Mouse (Mus musculus) spleen, adult 2 months (tissue): ENCODE results near the gene Evi2. TPM values are rescaled to one million over a fixed set of nuclear protein-coding genes. Genes with fewer than 3 reads are reported as not detected.

Source experiments
- DNase-seq, 2 experiments: peaks; one replicate each; pipeline versions ENCODE4 v3.0.0 to v3.0.0-alpha.2; 2012 to 2021; ENCODE audit warnings: low spot score in 2 of 2, low read depth in 1 of 2
- H3K27ac ChIP-seq: fragments of 200-500 bp; 2 replicates; pipeline ENCODE4 v1.5.1; 2012; ENCODE audit warnings: low read length, inconsistent platforms; ENCODE audit not compliant: insufficient read depth
- H3K27me3 ChIP-seq: fragments of 200-500 bp; 2 replicates; pipeline ENCODE4 v1.6.1; 2012; ENCODE audit warnings: mild to moderate bottlenecking, moderate library complexity, low read length, inconsistent platforms; ENCODE audit not compliant: control insufficient read depth, insufficient read depth
- H3K36me3 ChIP-seq: fragments of 200-500 bp; 2 replicates; pipeline ENCODE4 v1.6.1; 2012; ENCODE audit warnings: mild to moderate bottlenecking, low read length, inconsistent platforms; ENCODE audit not compliant: control insufficient read depth, insufficient read depth
- H3K4me1 ChIP-seq: fragments of 200-500 bp; 2 replicates; pipeline ENCODE4 v1.6.1; 2011; ENCODE audit warnings: inconsistent platforms; ENCODE audit not compliant: control insufficient read depth, insufficient read depth, insufficient read length
- H3K4me3 ChIP-seq: fragments of 200-500 bp; 2 replicates; pipeline ENCODE4 v1.5.1; 2011; ENCODE audit warnings: mild to moderate bottlenecking, inconsistent platforms; ENCODE audit not compliant: insufficient read depth, insufficient read length; ENCODE audit errors: extremely low read depth
- CTCF ChIP-seq: fragments of 200-500 bp; IDR thresholded peaks from 2 replicates; pipeline ENCODE4 v1.5.1; 2011; ENCODE audit warnings: mild to moderate bottlenecking, inconsistent platforms; ENCODE audit not compliant: insufficient read depth, insufficient read length, insufficient replicate concordance; ENCODE audit errors: extremely low read depth
- POLR2A ChIP-seq: fragments of 200-500 bp; IDR thresholded peaks from 2 replicates; pipeline ENCODE4 v1.6.1; 2011; ENCODE audit warnings: low read depth, low read length, inconsistent platforms
- WGBS: fragments of 180-500 bp; shearing (Covaris S2); methylation state at CpG from one replicate; pipeline ENCODE4 v1.1.7; 2018; 5-methylcytosine and 5-hydroxymethylcytosine counted together
- polyA plus RNA-seq: library from polyadenylated mRNA; depleted of rRNA; stranded (reverse); fragments of >200 nt; gene quantifications from 2 replicates; pipeline ENCODE4 v1.2.3, GENCODE M21; 2012; rRNA removed

Evi2 gene
- polyA plus RNA-seq, 1 experiment = 12.2 TPM

- no peaks in the 10 kb centered on the region for H3K4me1 ChIP-seq
- TF ChIP-seq POLR2A (no peak), CTCF (no peak)
- no peaks in the 10 kb centered on the region for H3K27me3 ChIP-seq
- no peak within 1 kb of the TSS for H3K4me3 ChIP-seq
- DNase-seq = no peak
- 78% methylated on average over 8 of the region's 8 CpGs for WGBS
- no peaks in the 10 kb centered on the region for H3K36me3 ChIP-seq
- H3K27ac ChIP-seq = no peak within 1 kb of the TSS
Observed at GRCm38 (mm10) chr11:79503845-79504244, 26.5 kb downstream of the Evi2 start, which contains the start of gene Omg. Gene Omg, minus strand, starts transcription at chr11:79504084.

GRCm38 (mm10) chr11:79502917-79503316 is 27.5 kb downstream of the Evi2 start:
- Histone ChIP-seq H3K4me1 (no peaks in the 10 kb centered on the region), H3K27me3 (no peaks in the 10 kb centered on the region), H3K4me3 (no peak overlapping the region), H3K36me3 (no peaks in the 10 kb centered on the region), H3K27ac (no peak overlapping the region)
- WGBS = 90% methylated on average over 2 of the region's 2 CpGs
- TF ChIP-seq POLR2A (no peak), CTCF (no peak)
- DNase-seq = no peak

GRCm38 (mm10) chr11:79494976-79495800 is 35.2 kb downstream of the Evi2 start:
- H3K36me3 ChIP-seq = no peaks in the 10 kb centered on the region
- H3K4me1 ChIP-seq = no peaks in the 10 kb centered on the region
- no peak overlapping the region for H3K27ac ChIP-seq
- H3K4me3 ChIP-seq = no peak overlapping the region
- no peak for DNase-seq
- TF ChIP-seq POLR2A (no peak), CTCF (no peak)
- H3K27me3 ChIP-seq = no peaks in the 10 kb centered on the region
- 58% methylated on average over 10 of the region's 10 CpGs for WGBS

DNA sequence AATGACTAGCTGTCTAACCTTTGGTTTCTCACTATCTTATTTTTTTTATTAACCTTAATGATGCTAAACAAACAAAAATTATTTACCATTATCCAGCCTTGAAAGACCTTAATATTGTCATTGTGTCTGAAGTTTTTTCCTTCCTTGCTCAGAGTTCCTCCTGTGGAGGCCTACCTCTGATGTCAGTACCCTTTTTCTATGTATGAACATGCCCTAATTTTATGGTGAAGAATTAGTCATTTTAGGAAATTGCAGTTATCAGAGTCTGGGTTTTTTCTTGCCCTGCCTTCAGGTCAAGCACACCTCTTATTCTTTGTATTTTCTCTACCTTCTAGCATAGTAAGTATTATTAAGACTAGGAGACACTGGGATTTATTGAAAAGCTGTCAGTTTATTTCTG is 45.7 kb downstream of the Evi2 start:
- no peak for TF ChIP-seq POLR2A
- no peak for TF ChIP-seq CTCF
- Histone ChIP-seq H3K27me3 (no peaks in the 10 kb centered on the region), H3K27ac (no peak overlapping the region), H3K4me1 (no peaks in the 10 kb centered on the region), H3K4me3 (no peak overlapping the region), H3K36me3 (no peaks in the 10 kb centered on the region)
- DNase-seq = no peak

DNA sequence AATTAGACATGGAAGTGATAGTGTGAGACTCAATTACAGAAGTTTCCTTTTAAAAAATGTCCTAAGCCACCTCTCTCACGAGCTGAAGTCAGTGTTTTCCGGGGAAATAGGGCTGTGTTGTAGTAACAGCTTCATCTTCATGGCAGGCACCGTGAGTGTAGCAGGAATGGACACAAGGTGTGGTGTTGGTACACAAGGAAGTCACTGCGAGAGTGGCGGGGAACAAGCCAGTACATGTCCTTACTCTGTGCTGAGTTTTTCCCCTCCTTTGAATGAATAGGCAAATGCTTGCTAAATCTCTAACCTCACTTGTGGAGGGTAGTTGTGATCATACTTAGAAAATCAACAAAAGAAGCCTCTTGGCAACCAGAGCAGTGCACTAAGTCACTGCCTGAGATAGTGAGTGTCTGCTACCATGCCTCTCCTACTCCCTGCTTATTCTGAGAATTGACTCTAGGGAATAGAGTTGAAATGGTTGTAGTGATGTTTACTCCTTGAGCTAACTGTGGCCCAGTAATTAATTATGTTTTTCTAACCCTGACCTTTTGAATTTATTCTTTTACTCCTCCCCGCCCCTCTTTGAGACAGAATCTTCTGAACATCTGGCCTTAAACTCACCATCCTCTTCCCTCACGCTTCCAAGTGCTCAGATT is 46.4 kb downstream of the Evi2 start:
- H3K4me3 ChIP-seq = no peak overlapping the region
- H3K27ac ChIP-seq = no peak overlapping the region
- DNase-seq = no peak
- H3K27me3 ChIP-seq = no peaks in the 10 kb centered on the region
- no peaks in the 10 kb centered on the region for H3K4me1 ChIP-seq
- TF ChIP-seq CTCF (no peak), POLR2A (no peak)
- no peaks in the 10 kb centered on the region for H3K36me3 ChIP-seq
- WGBS = 91% methylated on average over 7 of the region's 7 CpGs

DNA sequence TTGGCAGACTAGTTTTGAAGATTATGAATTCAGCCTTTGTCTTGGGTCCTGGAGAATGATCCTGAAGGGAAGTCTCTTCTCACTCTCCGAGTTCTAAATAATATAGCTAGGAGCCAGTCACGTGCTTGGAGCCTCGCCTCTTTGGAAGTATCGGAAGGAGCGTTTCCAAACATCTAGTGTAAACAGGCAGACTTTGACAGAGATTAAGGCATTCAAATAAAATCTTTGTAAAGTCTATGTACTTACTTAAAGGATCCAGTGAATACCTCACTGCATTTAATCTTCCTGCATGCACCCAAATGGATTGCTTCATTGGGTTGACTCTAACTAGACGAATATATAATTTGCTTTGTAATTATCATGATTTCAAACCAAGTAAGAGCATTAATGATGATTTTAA is 47.0 kb downstream of the Evi2 start:
- Histone ChIP-seq H3K27me3 (no peaks in the 10 kb centered on the region), H3K4me1 (no peaks in the 10 kb centered on the region), H3K4me3 (no peak overlapping the region), H3K36me3 (no peaks in the 10 kb centered on the region), H3K27ac (no peak overlapping the region)
- DNase-seq = no peak
- TF ChIP-seq POLR2A (no peak), CTCF (no peak)
- WGBS = 93% methylated on average over 6 of the region's 6 CpGs

- no peak for DNase-seq
- no peak for TF ChIP-seq CTCF
- TF ChIP-seq POLR2A = no peak
- H3K4me1 ChIP-seq = no peaks in the 10 kb centered on the region
- H3K4me3 ChIP-seq = no peak overlapping the region
- WGBS = 85% methylated on average over 1 of the region's 1 CpGs
- no peak overlapping the region for H3K27ac ChIP-seq
- peaks cover 3% of the 10 kb centered on the region; the same call in 1 of the 2 replicates for H3K36me3 ChIP-seq
- no peaks in the 10 kb centered on the region for H3K27me3 ChIP-seq
Observed at GRCm38 (mm10) chr11:79468097-79468496, 62.3 kb downstream of the Evi2 start.

Other genes with a start within 250 kb of the Evi2 start
- gene Gm9964, start 233.7 kb downstream of the Evi2 start, polyA plus RNA-seq = not detected in 2 replicates
- gene Nf1, start 190.9 kb downstream of the Evi2 start, polyA plus RNA-seq = 4.4 and 5.7 TPM in 2 replicates
- not detected in 2 replicates for gene Omg, start 26.5 kb downstream of the Evi2 start, polyA plus RNA-seq
- 56.7 and 57.3 TPM in 2 replicates for gene Evi2b, start 6.8 kb downstream of the Evi2 start, polyA plus RNA-seq
- gene Evi2a, start within 50 bp of the Evi2 start, polyA plus RNA-seq = 22.0 and 25.1 TPM in 2 replicates
- 11.0 and 12.2 TPM in 2 replicates for gene Rab11fip4, start 60.6 kb upstream of the Evi2 start, polyA plus RNA-seq